Mouse (Mus musculus) pancreas, adult 10 weeks (tissue): ENCODE results near the gene Metap2. TPM values are rescaled to one million over a fixed set of nuclear protein-coding genes. Genes with fewer than 3 reads are reported as not detected.

Source experiments
- polyA plus RNA-seq: library from polyadenylated mRNA; stranded (reverse); fragments of 350-450 nt; fragmentation: Illumina TruSeq; extraction: RNeasy Lipid Tissue Mini Kit (QIAGEN cat#74804); gene quantifications from one replicate; pipeline ENCODE4 v1.2.3, GENCODE M21; 2015; ENCODE audit warnings: low read depth, low replicate concordance; ENCODE audit not compliant: insufficient read depth

The Metap2 gene
- 24.7 TPM for polyA plus RNA-seq

GRCm38 (mm10) chr10:93897043-93897646 is at the start of gene Metap2:
TSS of gene Metap2 (minus strand) at chr10:93897093.

GRCm38 (mm10) chr10:93830931-93831729 is 65.8 kb downstream of the Metap2 start, which contains the start of gene Usp44:
TSS of gene Usp44 (plus strand) at chr10:93831555.

Other genes with a start within 250 kb of the Metap2 start
- not detected for gene Usp44, start 65.5 kb downstream of the Metap2 start, polyA plus RNA-seq
- gene Vezt, start 138.7 kb upstream of the Metap2 start, polyA plus RNA-seq: 4.4 TPM
- 2.3 TPM for gene Fgd6, start 138.9 kb upstream of the Metap2 start, polyA plus RNA-seq